Mouse (Mus musculus) heart, embryonic 16.5 days (tissue): Measurements from ENCODE around the gene Srpk1. TPM values are rescaled to one million over a fixed set of nuclear protein-coding genes. Genes with fewer than 3 reads are reported as not detected.

Experiments
- ATAC-seq: fragments of 200-750 bp; cut with Nextera tagmentation; replicated peaks from 2 replicates; pipeline ENCODE4 v1.8.0; 2017; ENCODE audit warnings: moderate number of reproducible peaks; ENCODE audit not compliant: insufficient read depth, low FRiP score; ENCODE audit errors: extremely low read depth
- H3K27ac ChIP-seq: fragments of 300-500 bp; sonication (generic); 2 replicates; pipeline ENCODE4 v1.5.1; 2014; ENCODE audit warnings: mild to moderate bottlenecking, low read length, control low read depth, moderate library complexity
- H3K27me3 ChIP-seq: fragments of 300-500 bp; sonication (generic); 2 replicates; pipeline ENCODE4 v1.6.1; 2014; ENCODE audit warnings: low read length, mixed read lengths; ENCODE audit not compliant: control insufficient read depth, insufficient read depth
- H3K36me3 ChIP-seq: fragments of 300-500 bp; sonication (generic); 2 replicates; pipeline ENCODE4 v1.6.1; 2014; ENCODE audit not compliant: control insufficient read depth, insufficient read depth
- H3K4me1 ChIP-seq: fragments of 300-500 bp; sonication (generic); 2 replicates; pipeline ENCODE4 v1.6.1; 2014; ENCODE audit warnings: low read length, mixed read lengths; ENCODE audit not compliant: control insufficient read depth, insufficient read depth
- H3K4me2 ChIP-seq: fragments of 300-500 bp; sonication (generic); 2 replicates; pipeline ENCODE4 v1.6.1; 2014; ENCODE audit warnings: low read depth, mild to moderate bottlenecking, control low read depth, low read length
- H3K4me3 ChIP-seq: fragments of 300-500 bp; sonication (generic); 2 replicates; pipeline ENCODE4 v1.5.1; 2014; ENCODE audit warnings: mild to moderate bottlenecking, control low read depth, low read length
- H3K9ac ChIP-seq: fragments of 300-500 bp; sonication (generic); 2 replicates; pipeline ENCODE4 v1.6.1; 2014; ENCODE audit warnings: low read length, control low read depth
- H3K9me3 ChIP-seq: fragments of 300-500 bp; sonication (generic); replicated peaks from 2 replicates; pipeline ENCODE4 v1.6.1; 2016; ENCODE audit warnings: low read length; ENCODE audit not compliant: control insufficient read depth
- WGBS: fragments of 180-500 bp; shearing (Covaris S2); extraction: QIAGEN DNeasy Blood & Tissue Kit; methylation state at CpG from one replicate; pipeline ENCODE4 v1.1.7; 2014; 5-methylcytosine and 5-hydroxymethylcytosine counted together
- polyA plus RNA-seq: library from polyadenylated mRNA; unstranded; fragments of >200 nt; fragmentation: Nextera tagmentation; extraction: Ambion mirVana; gene quantifications from 2 replicates; pipeline ENCODE4 v1.2.1, GENCODE M21; 2015

Gene Srpk1
- polyA plus RNA-seq, 1 experiment from 2014 or later: 44.9 TPM

- Histone ChIP-seq H3K4me3 (no peak overlapping the region), H3K27me3 (no peaks in the 10 kb centered on the region), H3K4me2 (no peak overlapping the region), H3K27ac (no peak overlapping the region), H3K9ac (no peak overlapping the region), H3K4me1 (no peaks in the 10 kb centered on the region), H3K9me3 (no peaks in the 10 kb centered on the region), H3K36me3 (no peaks in the 10 kb centered on the region)
- whole genome bisulfite sequencing: 72% methylated on average over 6 of the region's 6 CpGs
- ATAC-seq: no peak
These were observed 49.6 kb downstream of the Srpk1 start for GRCm38 (mm10) chr17:28572941-28573340.

DNA sequence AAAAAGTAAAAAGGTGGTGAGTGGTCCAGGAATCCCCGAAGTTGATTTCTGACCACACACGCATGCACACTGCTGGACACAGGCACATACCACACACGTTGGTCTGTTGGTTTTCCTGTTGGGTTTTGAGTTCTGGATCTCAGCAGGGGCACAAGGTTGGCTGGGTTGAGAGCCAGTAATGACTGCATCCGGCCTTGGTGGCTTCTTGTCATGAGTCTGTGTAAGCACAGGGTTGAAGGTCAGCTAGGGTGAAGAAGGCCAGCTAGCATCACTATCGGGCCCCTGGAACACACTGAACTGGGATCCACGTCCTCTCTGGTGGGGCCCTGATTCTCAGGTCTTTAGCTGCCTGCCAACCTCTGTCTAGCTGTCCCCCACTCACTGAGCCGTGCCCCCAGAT, 50.0 kb downstream of the Srpk1 start:
- 83% methylated on average over 7 of the region's 7 CpGs for WGBS
- H3K27me3 ChIP-seq: no peaks in the 10 kb centered on the region
- H3K27ac ChIP-seq: no peak overlapping the region
- H3K9ac ChIP-seq: no peak overlapping the region
- no peak for ATAC-seq
- no peaks in the 10 kb centered on the region for H3K9me3 ChIP-seq
- H3K36me3 ChIP-seq: no peaks in the 10 kb centered on the region
- no peaks in the 10 kb centered on the region for H3K4me1 ChIP-seq
- H3K4me2 ChIP-seq: no peak overlapping the region
- no peak overlapping the region for H3K4me3 ChIP-seq

DNA sequence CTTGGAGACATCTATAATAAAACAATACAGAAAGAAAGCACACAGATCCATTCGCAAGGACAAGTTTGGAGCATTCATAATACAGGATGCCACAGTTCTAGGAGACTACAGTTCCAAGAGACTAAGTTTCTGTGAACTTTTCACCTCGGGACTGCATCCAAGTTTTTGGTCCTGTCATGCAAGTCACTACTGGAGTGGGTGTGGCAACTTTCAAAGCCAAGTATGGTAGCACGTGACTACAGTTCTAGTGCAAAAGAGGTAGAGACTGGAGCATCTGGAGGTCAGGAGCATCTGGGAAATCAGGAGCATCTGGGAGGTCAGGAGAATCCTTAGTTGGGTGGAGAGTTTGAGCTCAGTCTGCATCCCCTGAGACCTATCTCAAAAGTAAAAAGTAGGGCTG, 50.6 kb downstream of the Srpk1 start:
- Histone ChIP-seq H3K36me3 (no peaks in the 10 kb centered on the region), H3K9ac (no peak overlapping the region), H3K4me1 (no peaks in the 10 kb centered on the region), H3K4me3 (no peak overlapping the region), H3K27me3 (no peaks in the 10 kb centered on the region), H3K4me2 (no peak overlapping the region), H3K27ac (no peak overlapping the region), H3K9me3 (no peaks in the 10 kb centered on the region)
- no peak for ATAC-seq
- WGBS: 70% methylated on average over 3 of the region's 3 CpGs

DNA sequence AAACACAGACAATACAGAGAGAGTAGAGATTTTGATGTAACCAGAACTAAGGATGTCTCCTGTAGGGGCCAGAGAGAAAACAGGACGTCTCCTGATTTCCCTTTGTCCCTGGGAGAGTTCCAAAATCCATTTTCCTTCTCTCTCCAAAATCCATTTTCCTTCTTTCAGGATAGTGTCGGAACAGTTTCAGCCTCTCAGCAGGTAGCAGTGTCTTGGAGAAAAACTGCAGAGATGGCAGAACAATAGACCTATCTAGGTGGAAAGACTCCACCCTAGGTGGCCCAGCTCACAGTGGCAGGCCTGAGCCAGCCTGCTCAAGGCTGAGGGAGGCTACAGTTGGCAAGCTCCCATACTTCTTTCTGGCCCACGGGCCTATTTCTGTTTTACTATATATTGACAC, 55.0 kb downstream of the Srpk1 start:
- WGBS: 38% methylated on average over 3 of the region's 3 CpGs
- ATAC-seq: no peak
- Histone ChIP-seq H3K9ac (no peak overlapping the region), H3K27ac (no peak overlapping the region), H3K4me2 (no peak overlapping the region), H3K4me3 (no peak overlapping the region), H3K9me3 (no peaks in the 10 kb centered on the region), H3K27me3 (no peaks in the 10 kb centered on the region), H3K36me3 (no peaks in the 10 kb centered on the region), H3K4me1 (no peaks in the 10 kb centered on the region)

DNA sequence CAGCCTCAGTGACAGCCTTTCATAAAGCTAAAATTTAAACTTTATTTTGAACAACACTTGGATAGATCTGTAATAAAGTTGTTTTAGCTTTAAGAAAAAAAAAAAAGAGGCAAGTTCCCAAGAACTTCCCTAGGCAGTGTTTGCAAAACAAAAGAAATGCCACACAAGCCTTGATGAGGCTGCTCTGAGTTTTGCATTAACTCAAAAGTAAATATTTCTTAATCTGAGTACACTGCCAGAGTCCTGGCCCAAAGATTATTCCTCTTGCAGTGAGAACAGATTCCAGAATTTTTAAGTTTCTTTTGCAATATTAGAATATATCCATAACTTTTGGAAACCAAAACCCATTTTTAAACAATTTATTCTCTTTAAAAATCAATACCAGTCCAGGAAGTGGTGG, 57.3 kb downstream of the Srpk1 start:
- no peak for ATAC-seq
- H3K4me1 ChIP-seq: no peaks in the 10 kb centered on the region
- H3K27ac ChIP-seq: no peak overlapping the region
- no peaks in the 10 kb centered on the region for H3K36me3 ChIP-seq
- no peak overlapping the region for H3K4me3 ChIP-seq
- no peak overlapping the region for H3K4me2 ChIP-seq
- H3K9me3 ChIP-seq: no peaks in the 10 kb centered on the region
- no peak overlapping the region for H3K9ac ChIP-seq
- H3K27me3 ChIP-seq: no peaks in the 10 kb centered on the region

- H3K27ac ChIP-seq: no peak overlapping the region
- no peaks in the 10 kb centered on the region for H3K36me3 ChIP-seq
- WGBS: 60% methylated on average over 7 of the region's 7 CpGs
- H3K4me2 ChIP-seq: no peak overlapping the region
- H3K9ac ChIP-seq: no peak overlapping the region
- peaks cover under 1% of the 10 kb centered on the region; the same call in 1 of the 2 replicates for H3K4me1 ChIP-seq
- H3K9me3 ChIP-seq: no peaks in the 10 kb centered on the region
- H3K27me3 ChIP-seq: no peaks in the 10 kb centered on the region
- H3K4me3 ChIP-seq: no peak overlapping the region
- no peak for ATAC-seq
These were observed 60.9 kb downstream of the Srpk1 start for GRCm38 (mm10) chr17:28561613-28562012.

DNA sequence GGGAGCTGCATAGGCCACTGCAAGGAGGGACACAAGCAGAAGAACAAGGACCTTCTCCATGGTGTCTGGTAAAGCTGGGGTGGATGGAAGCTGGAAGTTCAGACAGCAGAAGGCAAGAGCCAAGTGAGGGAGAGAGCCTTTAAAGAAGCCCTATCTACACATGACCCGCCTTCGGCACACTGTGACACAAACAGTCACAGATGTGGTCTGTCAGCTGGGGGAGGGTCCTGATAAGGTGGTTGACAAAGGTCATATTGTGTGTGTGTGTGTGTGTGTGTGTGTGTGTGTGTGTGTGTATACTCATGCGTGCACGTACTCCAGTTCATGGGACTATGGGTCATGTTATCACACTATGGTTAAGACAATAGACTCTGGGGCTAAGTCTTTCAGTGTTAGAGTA, 61.9 kb downstream of the Srpk1 start, which contains the start of gene Clps:
Gene Clps, minus strand, starts transcription at position 169 of the 400 bp plus-strand sequence.
- no peak within 1 kb of the TSS for H3K9ac ChIP-seq
- H3K4me3 ChIP-seq: no peak within 1 kb of the TSS
- H3K36me3 ChIP-seq: no peaks in the 10 kb centered on the region
- WGBS: 68% methylated on average over 4 of the region's 4 CpGs
- H3K4me1 ChIP-seq: peaks cover 3% of the 10 kb centered on the region; the same call in 1 of the 2 replicates
- no peak within 1 kb of the TSS for H3K4me2 ChIP-seq
- H3K27me3 ChIP-seq: no peaks in the 10 kb centered on the region
- H3K9me3 ChIP-seq: no peaks in the 10 kb centered on the region
- no peak within 1 kb of the TSS for H3K27ac ChIP-seq
- ATAC-seq: no peak

- H3K27me3 ChIP-seq: no peaks in the 10 kb centered on the region
- no peak overlapping the region for H3K27ac ChIP-seq
- no peak overlapping the region for H3K9ac ChIP-seq
- H3K9me3 ChIP-seq: no peaks in the 10 kb centered on the region
- no peaks in the 10 kb centered on the region for H3K36me3 ChIP-seq
- no peak overlapping the region for H3K4me3 ChIP-seq
- no peak for ATAC-seq
- H3K4me1 ChIP-seq: peaks cover 3% of the 10 kb centered on the region; the same call in 1 of the 2 replicates
- WGBS: 69% methylated on average over 6 of the region's 6 CpGs
- no peak overlapping the region for H3K4me2 ChIP-seq
These were observed 64.7 kb downstream of the Srpk1 start for GRCm38 (mm10) chr17:28557772-28558171.

DNA sequence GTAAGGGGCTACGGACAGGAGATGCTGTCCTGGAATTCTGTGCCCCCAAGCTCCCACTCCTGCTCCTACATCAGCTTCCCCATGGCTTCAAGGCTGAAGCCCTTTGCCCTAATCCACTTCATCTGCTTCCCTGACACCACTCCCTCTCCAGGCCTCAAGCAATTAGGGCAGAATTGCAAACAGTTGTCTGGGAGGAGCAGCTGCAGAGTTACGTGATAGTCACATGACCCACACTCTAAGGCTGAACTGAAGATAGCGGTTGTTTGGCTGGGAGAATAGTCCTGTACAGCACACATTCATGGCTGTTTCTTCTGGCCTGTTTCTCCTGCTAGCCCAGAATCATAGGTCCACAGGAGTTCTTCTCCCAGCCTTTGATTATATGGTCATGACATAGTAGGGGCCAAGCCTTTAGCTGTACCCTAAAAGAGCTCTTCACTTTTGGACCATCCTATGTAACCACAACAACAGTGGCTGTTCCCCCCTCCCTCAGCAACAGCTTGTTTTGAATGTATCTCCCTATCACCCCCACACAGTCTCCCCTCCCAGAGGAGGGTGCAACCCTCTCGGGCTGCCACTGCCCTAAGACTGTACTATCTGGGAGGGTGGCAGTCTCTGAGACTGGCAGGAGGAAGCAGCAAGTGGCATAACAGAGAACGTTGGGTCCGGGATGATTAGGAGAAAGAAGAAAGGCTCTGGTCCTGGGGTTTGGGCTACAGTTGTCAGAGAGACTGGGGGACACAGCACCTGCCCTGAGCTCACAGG, 65.7 kb downstream of the Srpk1 start:
- no peak for ATAC-seq

More for the DNA sequence above, 65.7 kb downstream of the Srpk1 start:
- no peaks in the 10 kb centered on the region for H3K36me3 ChIP-seq
- no peak overlapping the region for H3K9ac ChIP-seq
- peaks cover 3% of the 10 kb centered on the region; the same call in 1 of the 2 replicates for H3K4me1 ChIP-seq
- no peak overlapping the region for H3K4me2 ChIP-seq
- WGBS: 44% methylated on average over 6 of the region's 6 CpGs
- H3K4me3 ChIP-seq: no peak overlapping the region
- no peaks in the 10 kb centered on the region for H3K27me3 ChIP-seq
- no peaks in the 10 kb centered on the region for H3K9me3 ChIP-seq
- H3K27ac ChIP-seq: no peak overlapping the region
